Mouse (Mus musculus): ENCODE data around the gene 4933416C03Rik. TPM values are rescaled to one million over a fixed set of nuclear protein-coding genes. Genes with fewer than 3 reads are reported as not detected.

4933416C03Rik gene
- not detected in 2 replicates for polyA plus RNA-seq (2016; fragmentation: Nextera tagmentation; extraction: Ambion mirVana)

- no peak within 1 kb of the TSS for H3K4me2 ChIP-seq (replicated peaks)
- no peaks in the 10 kb centered on the region for H3K9me3 ChIP-seq
- H3K4me3 ChIP-seq: no peak within 1 kb of the TSS
- H3K9ac ChIP-seq: no peak within 1 kb of the TSS
- no peak within 1 kb of the TSS for H3K27ac ChIP-seq
- no peaks in the 10 kb centered on the region for H3K27me3 ChIP-seq
- no peaks in the 10 kb centered on the region for H3K36me3 ChIP-seq
- ATAC-seq (ENCODE audit: insufficient number of reproducible peaks, insufficient read depth, low FRiP score, low TSS enrichment): no peak
- H3K4me1 ChIP-seq: no peaks in the 10 kb centered on the region
- WGBS: 95% methylated on average over 39 of the region's 39 CpGs
Measured at GRCm38 (mm10) chr10:116113867-116114474, at the start of gene 4933416C03Rik. Gene 4933416C03Rik (minus strand): TSS chr10:116113917.

GRCm38 (mm10) chr10:116162338-116162737 is 48.6 kb upstream of the 4933416C03Rik start:
- Histone ChIP-seq H3K4me1 (no peaks in the 10 kb centered on the region), H3K27me3 (no peaks in the 10 kb centered on the region), H3K36me3 (no peaks in the 10 kb centered on the region), H3K4me2 (replicated peaks) (no peak overlapping the region), H3K9me3 (no peaks in the 10 kb centered on the region), H3K4me3 (no peak overlapping the region), H3K9ac (no peak overlapping the region), H3K27ac (no peak overlapping the region)
- WGBS: 46% methylated on average over 10 of the region's 12 CpGs
- no peak for ATAC-seq (ENCODE audit: insufficient number of reproducible peaks, insufficient read depth, low FRiP score, low TSS enrichment)

DNA sequence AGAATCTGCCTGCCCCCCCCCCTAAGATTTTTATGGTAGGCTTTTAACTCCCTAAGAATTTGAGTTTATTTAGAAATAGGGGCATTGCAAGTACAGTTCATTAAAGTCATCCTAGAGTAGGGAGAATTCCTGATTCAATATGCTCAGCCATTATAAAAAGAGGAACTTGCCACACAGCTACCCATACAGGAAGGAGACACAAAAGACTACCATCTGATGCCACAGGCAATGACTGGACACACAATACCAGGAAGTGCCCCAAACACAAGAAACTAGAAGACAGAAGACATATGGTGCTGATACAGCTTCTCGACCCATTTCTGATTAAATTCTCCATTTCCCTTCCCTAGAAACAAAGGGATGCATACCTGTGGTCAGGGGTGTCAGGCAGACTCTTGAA is 43.0 kb upstream of the 4933416C03Rik start:
- no peak for ATAC-seq (ENCODE audit: insufficient number of reproducible peaks, insufficient read depth, low FRiP score, low TSS enrichment)
- WGBS: 83% methylated on average over 1 of the region's 1 CpGs
- H3K27ac ChIP-seq: no peak overlapping the region
- H3K36me3 ChIP-seq: no peaks in the 10 kb centered on the region
- no peak overlapping the region for H3K4me3 ChIP-seq
- no peak overlapping the region for H3K4me2 ChIP-seq (replicated peaks)
- no peak overlapping the region for H3K9ac ChIP-seq
- no peaks in the 10 kb centered on the region for H3K27me3 ChIP-seq
- H3K9me3 ChIP-seq: peaks cover 3% of the 10 kb centered on the region; the same call in 1 of the 2 replicates
- no peaks in the 10 kb centered on the region for H3K4me1 ChIP-seq

DNA sequence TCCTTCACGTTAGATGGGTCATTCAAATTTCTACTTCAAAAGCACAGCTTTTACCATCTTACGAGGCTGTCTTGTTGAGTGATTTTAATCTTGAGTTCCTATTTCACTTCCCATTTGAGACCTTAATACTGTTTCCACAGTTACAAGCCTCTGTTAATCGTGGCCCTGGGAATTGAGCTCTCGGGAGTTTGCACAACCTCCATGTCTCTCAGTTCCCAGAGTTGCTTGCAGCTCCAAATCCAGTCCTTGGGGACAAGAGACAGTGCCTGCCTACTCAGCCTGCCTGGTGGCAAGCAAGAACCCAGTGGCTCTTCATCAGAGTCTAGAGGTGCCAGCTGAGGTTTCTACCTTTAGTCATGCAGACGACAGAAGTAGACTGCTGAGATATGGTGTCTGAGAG is 41.0 kb upstream of the 4933416C03Rik start:
- no peak overlapping the region for H3K27ac ChIP-seq
- ATAC-seq (ENCODE audit: insufficient number of reproducible peaks, insufficient read depth, low FRiP score, low TSS enrichment): no peak
- 55% methylated on average over 5 of the region's 5 CpGs for WGBS

GRCm38 (mm10) chr10:116146091-116146490 is 32.4 kb upstream of the 4933416C03Rik start:
- Histone ChIP-seq H3K4me2 (replicated peaks) (no peak overlapping the region), H3K36me3 (no peaks in the 10 kb centered on the region), H3K27ac (no peak overlapping the region), H3K9ac (no peak overlapping the region), H3K4me1 (no peaks in the 10 kb centered on the region), H3K4me3 (no peak overlapping the region), H3K27me3 (no peaks in the 10 kb centered on the region), H3K9me3 (no peaks in the 10 kb centered on the region)
- ATAC-seq (ENCODE audit: insufficient number of reproducible peaks, insufficient read depth, low FRiP score, low TSS enrichment): no peak
- 35% methylated on average over 9 of the region's 9 CpGs for WGBS

More for the DNA sequence above, 41.0 kb upstream of the 4933416C03Rik start:
- Histone ChIP-seq H3K27me3 (no peaks in the 10 kb centered on the region), H3K9ac (no peak overlapping the region), H3K9me3 (peaks cover 3% of the 10 kb centered on the region; the same call in 1 of the 2 replicates), H3K36me3 (no peaks in the 10 kb centered on the region), H3K4me1 (no peaks in the 10 kb centered on the region), H3K4me3 (no peak overlapping the region), H3K4me2 (replicated peaks) (no peak overlapping the region)

DNA sequence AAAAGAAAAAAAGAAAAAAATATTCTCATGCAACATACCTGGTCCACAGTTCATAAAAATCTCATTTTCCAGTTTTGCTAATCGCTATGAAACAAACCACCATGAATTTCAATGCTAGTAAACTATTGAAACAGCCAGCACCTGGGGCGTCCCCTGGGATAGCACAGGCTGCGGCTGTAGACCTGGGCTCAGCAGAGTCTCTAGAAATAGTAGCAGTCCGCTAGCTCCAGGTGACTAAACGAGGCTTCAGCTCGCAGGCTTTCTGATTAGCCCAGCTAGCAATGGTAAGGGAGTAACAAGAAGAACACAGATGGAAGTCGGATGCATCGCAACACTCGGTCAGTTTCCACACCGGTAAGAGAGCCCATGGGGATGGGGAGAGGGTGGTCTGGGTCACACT is 30.0 kb upstream of the 4933416C03Rik start:
- no peaks in the 10 kb centered on the region for H3K9me3 ChIP-seq
- H3K36me3 ChIP-seq: no peaks in the 10 kb centered on the region
- no peaks in the 10 kb centered on the region for H3K27me3 ChIP-seq
- H3K4me1 ChIP-seq: no peaks in the 10 kb centered on the region
- no peak for ATAC-seq (ENCODE audit: insufficient number of reproducible peaks, insufficient read depth, low FRiP score, low TSS enrichment)
- no peak overlapping the region for H3K9ac ChIP-seq
- H3K27ac ChIP-seq: no peak overlapping the region
- H3K4me3 ChIP-seq: no peak overlapping the region
- WGBS: 90% methylated on average over 10 of the region's 10 CpGs
- H3K4me2 ChIP-seq (replicated peaks): no peak overlapping the region

GRCm38 (mm10) chr10:116140226-116140625 is 26.5 kb upstream of the 4933416C03Rik start:
- 89% methylated on average over 8 of the region's 8 CpGs for WGBS

DNA sequence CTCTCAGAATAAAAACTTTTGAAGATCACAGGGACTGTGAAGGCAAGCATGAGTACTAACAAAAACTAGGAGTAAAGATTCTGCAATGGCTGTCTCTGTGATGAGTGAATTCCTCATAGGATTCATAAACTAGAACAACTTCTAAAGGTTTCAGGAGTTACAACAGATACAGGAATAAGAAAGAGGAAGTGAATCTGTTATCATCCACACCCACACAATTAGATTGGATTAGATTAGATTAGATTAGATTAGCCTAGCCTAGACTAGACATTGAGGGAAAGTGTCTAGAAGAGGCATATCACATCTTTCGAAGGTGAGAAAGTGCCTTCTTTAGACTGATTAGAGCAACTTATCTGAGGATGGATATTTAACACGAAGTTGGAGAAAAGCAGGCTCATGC is 21.5 kb upstream of the 4933416C03Rik start:
- H3K4me1 ChIP-seq: 0 out of 2 replicates have a peak, but pooled peaks cover 4% of the 10 kb centered on the region
- H3K4me2 ChIP-seq (replicated peaks): no peak overlapping the region
- H3K27me3 ChIP-seq: no peaks in the 10 kb centered on the region
- ATAC-seq (ENCODE audit: insufficient number of reproducible peaks, insufficient read depth, low FRiP score, low TSS enrichment): no peak
- no peaks in the 10 kb centered on the region for H3K36me3 ChIP-seq
- no peak overlapping the region for H3K27ac ChIP-seq
- H3K9ac ChIP-seq: no peak overlapping the region
- WGBS: 83% methylated on average over 2 of the region's 2 CpGs
- H3K9me3 ChIP-seq: no peaks in the 10 kb centered on the region
- no peak overlapping the region for H3K4me3 ChIP-seq

More at GRCm38 (mm10) chr10:116140226-116140625, 26.5 kb upstream of the 4933416C03Rik start:
- Histone ChIP-seq H3K27me3 (no peaks in the 10 kb centered on the region), H3K36me3 (no peaks in the 10 kb centered on the region), H3K9me3 (no peaks in the 10 kb centered on the region), H3K4me3 (no peak overlapping the region), H3K27ac (no peak overlapping the region), H3K4me2 (replicated peaks) (no peak overlapping the region), H3K4me1 (no peaks in the 10 kb centered on the region), H3K9ac (no peak overlapping the region)
- ATAC-seq (ENCODE audit: insufficient number of reproducible peaks, insufficient read depth, low FRiP score, low TSS enrichment): no peak

- no peaks in the 10 kb centered on the region for H3K9me3 ChIP-seq
- no peak overlapping the region for H3K4me3 ChIP-seq
- ATAC-seq (ENCODE audit: insufficient number of reproducible peaks, insufficient read depth, low FRiP score, low TSS enrichment): no peak
- no peaks in the 10 kb centered on the region for H3K36me3 ChIP-seq
- no peaks in the 10 kb centered on the region for H3K27me3 ChIP-seq
- H3K9ac ChIP-seq: no peak overlapping the region
- no peak overlapping the region for H3K27ac ChIP-seq
- 64% methylated on average over 4 of the region's 4 CpGs for WGBS
- 0 out of 2 replicates have a peak, but pooled peaks cover 4% of the 10 kb centered on the region for H3K4me1 ChIP-seq
- no peak overlapping the region for H3K4me2 ChIP-seq (replicated peaks)
Measured at GRCm38 (mm10) chr10:116132233-116132632, 18.5 kb upstream of the 4933416C03Rik start.

DNA sequence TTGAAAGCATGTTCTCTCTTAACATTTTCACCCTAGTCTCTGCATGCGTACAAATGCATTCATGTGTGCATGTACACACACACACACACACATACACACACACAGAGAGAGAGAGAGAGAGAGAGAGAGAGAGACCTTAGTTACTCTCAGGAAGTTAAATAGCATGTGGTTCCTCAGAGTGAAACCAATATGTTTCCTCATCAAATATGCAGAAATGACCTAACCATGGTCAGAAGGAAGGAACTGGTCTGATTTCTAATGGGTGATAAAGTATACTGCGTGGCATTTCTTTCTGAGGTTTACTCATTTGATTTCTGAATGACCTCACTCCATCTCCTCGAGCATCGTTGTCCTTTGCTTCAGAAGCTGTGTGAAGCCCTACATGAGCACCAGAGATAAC is 17.5 kb upstream of the 4933416C03Rik start:
- H3K4me1 ChIP-seq: 0 out of 2 replicates have a peak, but pooled peaks cover 4% of the 10 kb centered on the region
- no peaks in the 10 kb centered on the region for H3K36me3 ChIP-seq
- no peak overlapping the region for H3K4me3 ChIP-seq
- no peak overlapping the region for H3K27ac ChIP-seq
- ATAC-seq (ENCODE audit: insufficient number of reproducible peaks, insufficient read depth, low FRiP score, low TSS enrichment): no peak
- H3K4me2 ChIP-seq (replicated peaks): no peak overlapping the region
- 81% methylated on average over 4 of the region's 4 CpGs for WGBS
- no peaks in the 10 kb centered on the region for H3K27me3 ChIP-seq
- no peak overlapping the region for H3K9ac ChIP-seq
- no peaks in the 10 kb centered on the region for H3K9me3 ChIP-seq

GRCm38 (mm10) chr10:116130401-116130800 is 16.7 kb upstream of the 4933416C03Rik start:
- no peak overlapping the region for H3K27ac ChIP-seq
- H3K27me3 ChIP-seq: no peaks in the 10 kb centered on the region
- H3K9ac ChIP-seq: no peak overlapping the region
- no peaks in the 10 kb centered on the region for H3K9me3 ChIP-seq
- H3K4me1 ChIP-seq: 0 out of 2 replicates have a peak, but pooled peaks cover 4% of the 10 kb centered on the region
- H3K4me2 ChIP-seq (replicated peaks): no peak overlapping the region
- 73% methylated on average over 3 of the region's 3 CpGs for WGBS
- H3K4me3 ChIP-seq: no peak overlapping the region
- H3K36me3 ChIP-seq: no peaks in the 10 kb centered on the region
- ATAC-seq (ENCODE audit: insufficient number of reproducible peaks, insufficient read depth, low FRiP score, low TSS enrichment): no peak

GRCm38 (mm10) chr10:116125364-116125763 is 11.6 kb upstream of the 4933416C03Rik start:
- no peaks in the 10 kb centered on the region for H3K4me1 ChIP-seq
- no peak overlapping the region for H3K27ac ChIP-seq
- no peak for ATAC-seq (ENCODE audit: insufficient number of reproducible peaks, insufficient read depth, low FRiP score, low TSS enrichment)
- no peaks in the 10 kb centered on the region for H3K27me3 ChIP-seq
- H3K9me3 ChIP-seq: no peaks in the 10 kb centered on the region
- H3K36me3 ChIP-seq: no peaks in the 10 kb centered on the region
- WGBS: 76% methylated on average over 5 of the region's 5 CpGs
- H3K4me3 ChIP-seq: no peak overlapping the region
- no peak overlapping the region for H3K4me2 ChIP-seq (replicated peaks)
- no peak overlapping the region for H3K9ac ChIP-seq

All from embryonic facial prominence, embryonic 12.5 days (tissue).